Mouse (Mus musculus): ENCODE results near the gene Rnf126. TPM values are rescaled to one million over a fixed set of nuclear protein-coding genes. Genes with fewer than 3 reads are reported as not detected.

Rnf126 gene
- polyA plus RNA-seq, 1 experiment: 122 TPM

DNA sequence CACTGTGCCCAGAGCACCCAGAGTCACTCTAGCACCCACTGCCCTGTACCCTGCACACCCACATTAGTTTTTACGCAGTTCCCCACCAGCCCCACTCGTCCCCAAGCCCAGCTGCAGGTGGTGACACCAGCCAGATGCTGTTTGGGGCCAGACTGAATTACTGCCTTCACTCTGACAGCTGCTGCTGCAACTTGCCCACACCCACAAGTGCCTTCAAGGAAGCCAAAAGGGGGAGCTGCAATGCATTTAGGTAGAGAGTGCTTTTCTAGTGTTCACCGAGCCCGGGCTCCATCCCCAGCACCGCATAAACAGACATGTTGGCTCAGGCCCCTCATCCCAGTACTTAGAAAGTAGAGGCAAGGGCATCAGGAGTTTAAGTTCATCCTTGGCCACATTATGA lies 15.2 kb upstream of the Rnf126 start:
- DNase-seq (ENCODE audit: low read depth in 1 of 2, low spot score in 2 of 2): no peak
- H3K4me1 ChIP-seq (ENCODE audit: control insufficient read depth, insufficient read depth, insufficient read length): peaks cover 10% of the 10 kb centered on the region

DNA sequence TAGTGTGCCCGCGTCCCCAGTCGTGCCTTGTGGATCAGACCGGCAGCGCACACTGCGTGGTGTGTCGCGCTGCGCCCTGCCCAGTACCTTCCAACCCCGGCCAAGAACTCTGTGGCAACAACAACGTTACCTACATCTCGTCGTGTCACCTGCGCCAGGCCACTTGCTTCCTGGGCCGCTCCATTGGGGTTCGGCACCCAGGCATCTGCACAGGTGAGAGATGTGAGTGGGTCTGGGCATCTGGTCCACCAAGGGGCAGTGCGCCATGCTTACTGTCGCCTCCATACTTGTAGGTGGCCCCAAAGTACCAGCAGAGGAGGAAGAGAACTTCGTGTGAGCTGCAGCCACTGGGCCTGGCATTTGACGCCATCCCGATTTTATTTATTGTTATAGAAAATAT lies 14.4 kb upstream of the Rnf126 start:
- H3K27ac ChIP-seq (ENCODE audit: insufficient read depth, low read length): no peak overlapping the region
- peaks cover 10% of the 10 kb centered on the region for H3K4me1 ChIP-seq (ENCODE audit: control insufficient read depth, insufficient read depth, insufficient read length)
- 32% methylated on average over 21 of the region's 21 CpGs for WGBS
- H3K36me3 ChIP-seq (ENCODE audit: control insufficient read depth, insufficient read depth, low read length): no peaks in the 10 kb centered on the region
- peaks cover 5% of the 10 kb centered on the region for H3K27me3 ChIP-seq (ENCODE audit: control insufficient read depth, insufficient read depth, low read length)
- H3K4me3 ChIP-seq (ENCODE audit: extremely low read depth, insufficient read depth, insufficient read length): peak overlapping the region; percentile 64; the same call in 1 of the 2 replicates
- no peak for TF ChIP-seq POLR2A (IDR thresholded peaks at IDR 0.05; ENCODE audit: low read depth, low read length)
- no peak for TF ChIP-seq CTCF (IDR thresholded peaks at IDR 0.05; ENCODE audit: extremely low read depth, insufficient read depth, insufficient read length, insufficient replicate concordance)
- DNase-seq (ENCODE audit: low read depth in 1 of 2, low spot score in 2 of 2): no peak

More for the DNA sequence above, 15.2 kb upstream of the Rnf126 start:
- no peak overlapping the region for H3K27ac ChIP-seq (ENCODE audit: insufficient read depth, low read length)
- TF ChIP-seq POLR2A (IDR thresholded peaks at IDR 0.05; ENCODE audit: low read depth, low read length): no peak
- no peak for TF ChIP-seq CTCF (IDR thresholded peaks at IDR 0.05; ENCODE audit: extremely low read depth, insufficient read depth, insufficient read length, insufficient replicate concordance)
- no peaks in the 10 kb centered on the region for H3K36me3 ChIP-seq (ENCODE audit: control insufficient read depth, insufficient read depth, low read length)
- no peak overlapping the region for H3K4me3 ChIP-seq (ENCODE audit: extremely low read depth, insufficient read depth, insufficient read length)
- peaks cover 5% of the 10 kb centered on the region for H3K27me3 ChIP-seq (ENCODE audit: control insufficient read depth, insufficient read depth, low read length)
- WGBS: 56% methylated on average over 5 of the region's 5 CpGs

DNA sequence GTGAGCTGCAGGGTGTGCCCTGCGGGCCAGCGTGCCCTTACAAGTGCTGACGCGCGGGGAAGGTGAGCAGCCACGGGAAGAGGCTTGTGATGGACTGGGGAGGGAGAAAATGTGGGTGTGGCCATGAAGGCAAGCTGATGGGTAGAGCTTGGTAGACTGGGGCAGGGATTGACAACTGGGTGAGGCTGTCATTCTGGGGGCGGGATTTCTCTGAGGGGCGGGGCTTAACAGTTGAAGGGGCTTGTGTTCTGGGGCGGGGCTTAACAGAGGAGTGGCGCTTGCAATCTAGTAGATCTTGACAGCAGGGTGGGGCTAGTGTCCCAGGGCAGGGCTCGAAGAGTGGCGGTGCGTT lies 13.9 kb upstream of the Rnf126 start:
- H3K4me1 ChIP-seq (ENCODE audit: control insufficient read depth, insufficient read depth, insufficient read length): peaks cover 10% of the 10 kb centered on the region
- peak in 1 of 2 experiments; percentile 73 for DNase-seq (ENCODE audit: low read depth in 1 of 2, low spot score in 2 of 2)
- WGBS: under 1% methylated on average over 13 of the region's 13 CpGs
- TF ChIP-seq POLR2A (IDR thresholded peaks at IDR 0.05; ENCODE audit: low read depth, low read length) (no peak), CTCF (IDR thresholded peaks at IDR 0.05; ENCODE audit: extremely low read depth, insufficient read depth, insufficient read length, insufficient replicate concordance) (no peak)
- peaks cover 5% of the 10 kb centered on the region for H3K27me3 ChIP-seq (ENCODE audit: control insufficient read depth, insufficient read depth, low read length)
- peak overlapping the region; percentile 64 for H3K4me3 ChIP-seq (ENCODE audit: extremely low read depth, insufficient read depth, insufficient read length)
- H3K36me3 ChIP-seq (ENCODE audit: control insufficient read depth, insufficient read depth, low read length): no peaks in the 10 kb centered on the region
- peak overlapping the region; percentile 69 for H3K27ac ChIP-seq (ENCODE audit: insufficient read depth, low read length)

DNA sequence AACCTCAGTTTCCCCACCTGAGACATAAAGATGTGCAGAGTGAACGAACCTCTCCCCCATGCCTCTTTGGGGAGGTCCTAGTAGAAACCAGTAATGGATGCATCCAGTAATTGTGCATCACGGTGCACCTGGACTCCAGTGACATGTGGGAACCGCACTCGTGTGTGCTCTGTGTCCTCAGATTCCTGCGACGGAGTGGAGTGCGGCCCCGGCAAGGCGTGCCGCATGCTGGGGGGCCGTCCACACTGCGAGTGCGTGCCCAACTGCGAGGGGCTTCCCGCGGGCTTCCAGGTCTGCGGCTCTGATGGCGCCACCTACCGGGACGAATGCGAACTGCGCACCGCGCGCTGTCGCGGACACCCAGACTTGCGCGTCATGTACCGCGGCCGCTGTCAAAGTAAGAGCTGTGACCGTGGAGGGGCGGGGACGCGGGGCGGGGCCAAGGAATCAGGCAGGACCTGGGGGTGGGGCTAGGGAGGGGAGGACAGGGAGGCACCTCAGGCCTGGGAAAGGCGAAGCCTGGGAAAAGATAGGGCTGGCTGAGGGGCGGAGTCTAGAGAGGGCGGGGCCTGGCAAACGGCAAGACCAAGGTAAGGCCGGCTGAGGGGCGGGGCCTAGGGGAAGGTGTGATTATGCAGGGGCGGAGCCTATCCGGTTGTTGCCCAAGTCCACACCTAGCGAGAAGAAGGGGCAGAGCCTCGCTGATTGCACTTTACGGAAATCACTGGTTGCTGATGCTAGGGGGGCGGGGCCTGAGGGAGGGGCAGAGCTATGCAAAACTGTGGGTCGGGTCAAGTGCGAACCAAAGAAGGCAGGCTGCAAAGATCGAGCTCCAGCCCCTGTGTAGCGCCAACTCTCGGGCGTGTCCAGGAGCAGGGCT lies 13.3 kb upstream of the Rnf126 start:
- H3K27ac ChIP-seq (ENCODE audit: insufficient read depth, low read length): peak overlapping the region; percentile 69
- peak overlapping the region; percentile 64 for H3K4me3 ChIP-seq (ENCODE audit: extremely low read depth, insufficient read depth, insufficient read length)
- H3K27me3 ChIP-seq (ENCODE audit: control insufficient read depth, insufficient read depth, low read length): peaks cover 5% of the 10 kb centered on the region

DNA sequence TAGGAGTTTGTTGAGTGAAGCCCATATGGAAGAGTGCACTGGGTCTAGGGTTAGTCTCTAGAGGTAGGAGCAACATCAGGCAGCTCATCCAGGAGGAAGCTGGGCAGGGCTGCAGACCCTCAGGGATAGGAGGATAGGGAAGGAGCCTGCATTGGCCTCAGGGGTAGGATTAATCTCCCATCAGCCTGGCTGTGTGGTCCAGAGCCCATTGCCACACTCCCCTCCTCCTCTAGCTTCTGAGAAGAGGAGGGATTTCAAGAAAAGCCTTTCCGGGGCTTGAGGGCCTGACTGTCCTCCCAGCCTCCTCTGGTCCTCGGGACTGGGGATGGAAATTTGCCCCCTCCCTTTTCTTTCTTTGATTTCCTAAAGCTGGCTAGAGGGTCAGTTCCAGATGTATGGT lies 12.4 kb upstream of the Rnf126 start:
- Histone ChIP-seq H3K27ac (ENCODE audit: insufficient read depth, low read length) (no peak overlapping the region), H3K36me3 (ENCODE audit: control insufficient read depth, insufficient read depth, low read length) (no peaks in the 10 kb centered on the region), H3K4me1 (ENCODE audit: control insufficient read depth, insufficient read depth, insufficient read length) (peaks cover 10% of the 10 kb centered on the region), H3K27me3 (ENCODE audit: control insufficient read depth, insufficient read depth, low read length) (peaks cover 5% of the 10 kb centered on the region), H3K4me3 (ENCODE audit: extremely low read depth, insufficient read depth, insufficient read length) (no peak overlapping the region)
- WGBS: 68% methylated on average over 2 of the region's 2 CpGs
- no peak for DNase-seq (ENCODE audit: low read depth in 1 of 2, low spot score in 2 of 2)
- no peak for TF ChIP-seq CTCF (IDR thresholded peaks at IDR 0.05; ENCODE audit: extremely low read depth, insufficient read depth, insufficient read length, insufficient replicate concordance)
- no peak for TF ChIP-seq POLR2A (IDR thresholded peaks at IDR 0.05; ENCODE audit: low read depth, low read length)

More for the DNA sequence above, 13.3 kb upstream of the Rnf126 start:
- TF ChIP-seq CTCF (IDR thresholded peaks at IDR 0.05; ENCODE audit: extremely low read depth, insufficient read depth, insufficient read length, insufficient replicate concordance) (peak; percentile 89), POLR2A (IDR thresholded peaks at IDR 0.05; ENCODE audit: low read depth, low read length) (no peak)
- Histone ChIP-seq H3K36me3 (ENCODE audit: control insufficient read depth, insufficient read depth, low read length) (no peaks in the 10 kb centered on the region), H3K4me1 (ENCODE audit: control insufficient read depth, insufficient read depth, insufficient read length) (peaks cover 10% of the 10 kb centered on the region)
- WGBS: 2% methylated on average over 55 of the region's 55 CpGs
- DNase-seq (ENCODE audit: low read depth in 1 of 2, low spot score in 2 of 2): peak; percentile 95 to 96

DNA sequence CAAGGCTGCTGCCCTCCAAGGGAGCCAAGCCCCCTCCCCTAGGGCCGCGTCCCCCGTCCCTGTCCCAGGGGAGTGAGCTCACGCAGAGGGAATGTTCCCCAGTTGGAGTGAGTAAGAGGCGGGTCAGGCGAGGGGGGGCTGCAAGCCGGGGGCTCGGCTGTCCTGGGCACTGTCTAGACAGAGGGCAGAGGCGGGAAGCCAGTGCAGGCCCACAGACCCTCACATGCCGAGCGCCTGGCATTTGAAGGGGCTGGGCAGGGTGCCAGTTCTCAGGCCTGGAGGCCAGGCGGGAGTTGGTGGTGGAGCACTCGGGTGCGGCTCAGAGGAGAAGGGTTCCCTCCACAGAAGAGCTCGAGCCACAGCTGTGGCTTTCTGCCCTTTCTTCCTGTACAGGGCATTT lies 11.3 kb upstream of the Rnf126 start:
- H3K27me3 ChIP-seq (ENCODE audit: control insufficient read depth, insufficient read depth, low read length): peaks cover 5% of the 10 kb centered on the region
- TF ChIP-seq POLR2A (IDR thresholded peaks at IDR 0.05; ENCODE audit: low read depth, low read length): no peak
- no peak for TF ChIP-seq CTCF (IDR thresholded peaks at IDR 0.05; ENCODE audit: extremely low read depth, insufficient read depth, insufficient read length, insufficient replicate concordance)
- no peak overlapping the region for H3K4me3 ChIP-seq (ENCODE audit: extremely low read depth, insufficient read depth, insufficient read length)
- H3K36me3 ChIP-seq (ENCODE audit: control insufficient read depth, insufficient read depth, low read length): no peaks in the 10 kb centered on the region
- no peak for DNase-seq (ENCODE audit: low read depth in 1 of 2, low spot score in 2 of 2)
- WGBS: 26% methylated on average over 15 of the region's 15 CpGs
- no peak overlapping the region for H3K27ac ChIP-seq (ENCODE audit: insufficient read depth, low read length)
- peaks cover 10% of the 10 kb centered on the region for H3K4me1 ChIP-seq (ENCODE audit: control insufficient read depth, insufficient read depth, insufficient read length)

DNA sequence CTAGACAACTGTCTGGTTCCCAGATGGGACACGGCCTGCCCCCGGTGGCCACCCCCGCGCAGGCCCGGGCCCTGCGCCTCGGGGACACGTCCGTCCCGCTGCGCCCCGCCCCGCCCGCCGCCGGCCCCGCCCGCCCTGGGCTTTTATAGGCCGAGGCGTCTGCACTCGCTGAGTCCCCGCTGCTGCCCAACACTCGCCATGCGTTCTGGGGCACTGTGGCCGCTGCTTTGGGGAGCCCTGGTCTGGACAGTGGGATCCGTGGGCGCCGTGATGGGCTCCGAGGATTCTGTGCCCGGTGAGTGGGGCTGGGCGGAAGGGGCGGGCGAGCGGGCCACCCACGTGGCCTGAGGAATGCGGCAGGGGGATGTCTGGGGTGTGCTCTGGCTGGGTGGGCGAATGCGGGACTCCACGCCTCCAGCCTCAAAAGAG lies 10.4 kb upstream of the Rnf126 start, which contains the start of gene Fstl3:
Gene Fstl3, plus strand, starts transcription at position 170 of the 429 bp plus-strand sequence.
- Histone ChIP-seq H3K27ac (ENCODE audit: insufficient read depth, low read length) (no peak within 1 kb of the TSS), H3K36me3 (ENCODE audit: control insufficient read depth, insufficient read depth, low read length) (no peaks in the 10 kb centered on the region), H3K4me3 (ENCODE audit: extremely low read depth, insufficient read depth, insufficient read length) (peak within 1 kb of the TSS; percentile 23; the same call in 1 of the 2 replicates), H3K27me3 (ENCODE audit: control insufficient read depth, insufficient read depth, low read length) (peaks cover 5% of the 10 kb centered on the region), H3K4me1 (ENCODE audit: control insufficient read depth, insufficient read depth, insufficient read length) (peaks cover 10% of the 10 kb centered on the region)
- no peak for DNase-seq (ENCODE audit: low read depth in 1 of 2, low spot score in 2 of 2)
- 8% methylated on average over 39 of the region's 39 CpGs for WGBS
- TF ChIP-seq POLR2A (IDR thresholded peaks at IDR 0.05; ENCODE audit: low read depth, low read length) (no peak), CTCF (IDR thresholded peaks at IDR 0.05; ENCODE audit: extremely low read depth, insufficient read depth, insufficient read length, insufficient replicate concordance) (no peak)

All from spleen, adult 2 months (tissue).